Mouse (Mus musculus) heart, adult 2 months (tissue): ENCODE measurements around the gene Rab17.

ENCODE experiments used
- CTCF ChIP-seq: fragments of 200-600 bp; IDR thresholded peaks from 2 replicates; pipeline ENCODE4 v1.8.1; 2022; ENCODE audit warnings: antibody characterized with exemption, mild to moderate bottlenecking, moderate library complexity
- POLR2A ChIP-seq: fragments of 200-500 bp; IDR thresholded peaks from 2 replicates; pipeline ENCODE4 v1.6.1; 2011; ENCODE audit warnings: mild to moderate bottlenecking, low read depth, low read length, control low read depth; ENCODE audit not compliant: insufficient read depth

GRCm38 (mm10) chr1:90980638-90981330 is 11.3 kb upstream of the Rab17 start:
- no peak for TF ChIP-seq CTCF
- TF ChIP-seq POLR2A: no peak
